Mouse (Mus musculus) naive thymus-derived CD4-positive, alpha-beta T cell, adult 5 months (primary cell): ENCODE data around the gene Pramef6. TPM values are rescaled to one million over a fixed set of nuclear protein-coding genes. Genes with fewer than 3 reads are reported as not detected.

Experiments
- polyA plus RNA-seq: library from polyadenylated mRNA; unstranded; fragments of 100-300 nt; shearing (Covaris generic); gene quantifications from one replicate; pipeline ENCODE4 v1.2.1, GENCODE M21; 2017

The Pramef6 gene
- polyA plus RNA-seq: not detected

GRCm38 (mm10) chr4:143900280-143900679, at the start of gene Pramef6:
Gene Pramef6, minus strand, starts transcription at chr4:143900380.

GRCm38 (mm10) chr4:143846197-143846596, 54.0 kb downstream of the Pramef6 start, which contains the start of gene Gm13103:
Gene Gm13103, plus strand, starts transcription at chr4:143846497.

Other genes starting within 250 kb of the Pramef6 start
- not detected for gene Gm13088, start 243.1 kb downstream of the Pramef6 start, polyA plus RNA-seq
- gene Gm13089, start 197.7 kb downstream of the Pramef6 start, polyA plus RNA-seq: not detected
- not detected for gene Gm13078, start 180.9 kb downstream of the Pramef6 start, polyA plus RNA-seq
- not detected for gene Gm13023, start 111.0 kb downstream of the Pramef6 start, polyA plus RNA-seq
- gene Gm13084, start 84.3 kb downstream of the Pramef6 start, polyA plus RNA-seq: not detected
- not detected for gene Gm13103, start 53.9 kb downstream of the Pramef6 start, polyA plus RNA-seq
- not detected for gene Pramef25, start 50.6 kb upstream of the Pramef6 start, polyA plus RNA-seq
- gene Gm13101, start 66.6 kb upstream of the Pramef6 start, polyA plus RNA-seq: not detected
- not detected for gene Pramef17, start 94.0 kb upstream of the Pramef6 start, polyA plus RNA-seq
- gene Pramel4, start 158.7 kb upstream of the Pramef6 start, polyA plus RNA-seq: 0.40 TPM
- not detected for gene Gm13102, start 206.1 kb upstream of the Pramef6 start, polyA plus RNA-seq